Mouse (Mus musculus): Measurements from ENCODE around the gene Arrdc5.

The Arrdc5 gene

GRCm38 (mm10) chr17:56254695-56255094, 45.4 kb downstream of the Arrdc5 start:
- no peak for DNase-seq (ENCODE audit: low spot score)

DNA sequence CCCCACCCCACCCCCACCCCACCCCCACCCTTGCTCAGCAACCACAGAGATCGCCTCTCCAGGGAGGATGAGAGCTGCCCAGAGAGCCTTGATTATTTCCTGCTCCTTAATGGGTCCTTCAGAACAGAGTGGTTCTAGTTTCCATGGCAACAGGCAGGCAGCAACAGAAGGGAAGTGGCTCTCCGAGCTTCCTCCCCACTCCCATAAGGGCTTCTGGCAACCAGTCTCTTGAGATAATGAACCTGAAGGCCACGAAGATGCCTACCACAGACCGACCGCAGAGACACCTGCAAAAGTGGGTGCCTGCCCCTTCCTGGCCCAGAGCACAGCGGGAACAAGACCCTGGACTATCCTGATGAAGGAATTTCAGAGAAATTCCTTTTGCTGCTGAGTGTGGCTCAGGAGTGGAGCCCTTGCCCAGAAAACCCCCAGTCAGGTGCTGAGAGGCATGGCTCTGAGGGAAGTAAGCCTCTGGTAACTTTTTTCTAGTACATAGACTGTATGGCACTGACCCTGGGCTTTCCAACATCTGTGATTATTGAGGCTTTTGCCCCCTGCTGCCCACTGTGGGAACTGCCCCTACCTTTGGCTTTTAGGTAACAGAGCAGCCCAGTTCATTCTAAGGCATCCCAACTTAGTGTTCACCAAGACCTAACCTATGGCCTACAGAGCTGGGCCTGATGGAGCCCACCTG, 48.8 kb downstream of the Arrdc5 start:
- DNase-seq (ENCODE audit: low spot score), result peak; percentile 72

GRCm38 (mm10) chr17:56245608-56246007, 54.5 kb downstream of the Arrdc5 start:
- DNase-seq (ENCODE audit: low spot score), result no peak
